Mouse (Mus musculus): Measurements from ENCODE around the gene H2-DMa. TPM values are rescaled to one million over a fixed set of nuclear protein-coding genes. Genes with fewer than 3 reads are reported as not detected.

The H2-DMa gene
- polyA plus RNA-seq, 1 experiment from 2014 or later: 13.8 TPM

DNA sequence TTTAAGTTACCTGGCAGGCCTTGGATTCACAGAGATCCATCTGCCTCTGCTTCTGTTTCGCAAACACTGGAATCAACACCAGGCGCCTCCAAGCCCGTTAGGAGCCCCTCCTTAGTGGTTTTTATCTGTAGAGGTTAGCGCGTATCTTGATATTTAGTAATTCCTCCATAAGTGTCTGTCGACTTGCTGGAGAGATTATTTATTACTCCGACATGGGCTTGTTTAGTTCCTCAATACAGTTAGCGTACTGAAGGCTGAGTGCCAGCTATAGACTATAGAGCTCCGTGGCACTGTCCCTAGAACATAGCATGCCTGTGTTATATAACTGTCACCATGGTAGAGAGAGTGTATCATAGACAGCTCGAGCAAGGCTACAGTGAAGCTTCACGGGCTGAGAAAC, 31.2 kb upstream of the H2-DMa start:
- ATAC-seq (ENCODE audit: low FRiP score) (no peak), DNase-seq (ENCODE audit: low spot score) (no peak)
- Histone ChIP-seq H3K4me2 (replicated peaks; ENCODE audit: low read depth, low read length) (no peak overlapping the region), H3K9ac (ENCODE audit: low read depth, low read length) (no peak overlapping the region), H3K36me3 (ENCODE audit: control insufficient read depth, insufficient read depth, low read length) (no peaks in the 10 kb centered on the region), H3K4me1 (replicated peaks; ENCODE audit: control insufficient read depth, insufficient read depth, low read length) (no peaks in the 10 kb centered on the region), H3K4me3 (ENCODE audit: low read depth, low read length) (no peak overlapping the region), H3K27ac (ENCODE audit: low read depth, low read length) (no peak overlapping the region), H3K9me3 (ENCODE audit: control insufficient read depth, low read length) (no peaks in the 10 kb centered on the region), H3K27me3 (ENCODE audit: control insufficient read depth, insufficient read depth, low read length) (no peaks in the 10 kb centered on the region)
- WGBS: 91% methylated on average over 11 of the region's 11 CpGs

DNA sequence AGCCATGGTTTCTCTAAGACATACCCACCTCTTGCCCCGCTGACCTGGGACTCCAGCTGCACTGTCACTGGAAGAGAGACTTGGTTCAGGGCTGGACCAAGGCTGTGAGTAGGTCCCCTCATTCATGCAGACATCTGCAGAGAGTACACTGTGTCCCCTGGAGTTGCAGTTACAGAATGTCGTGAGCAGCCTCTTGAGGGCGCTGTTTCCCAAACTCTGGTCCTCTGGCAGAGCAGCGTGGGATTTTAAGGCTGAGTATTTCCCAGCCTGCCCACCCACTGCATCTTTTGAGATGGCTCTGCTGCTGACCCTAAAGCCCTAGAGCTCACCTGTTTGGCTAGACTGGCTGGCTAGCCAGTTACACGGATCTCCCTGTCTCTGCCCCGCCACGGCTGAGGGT, 28.4 kb upstream of the H2-DMa start:
- Histone ChIP-seq H3K27ac (ENCODE audit: low read depth, low read length) (no peak overlapping the region), H3K9ac (ENCODE audit: low read depth, low read length) (no peak overlapping the region; the same call in 1 of the 2 replicates), H3K9me3 (ENCODE audit: control insufficient read depth, low read length) (no peaks in the 10 kb centered on the region), H3K4me1 (replicated peaks; ENCODE audit: control insufficient read depth, insufficient read depth, low read length) (no peaks in the 10 kb centered on the region), H3K27me3 (ENCODE audit: control insufficient read depth, insufficient read depth, low read length) (no peaks in the 10 kb centered on the region), H3K36me3 (ENCODE audit: control insufficient read depth, insufficient read depth, low read length) (no peaks in the 10 kb centered on the region), H3K4me2 (replicated peaks; ENCODE audit: low read depth, low read length) (no peak overlapping the region), H3K4me3 (ENCODE audit: low read depth, low read length) (no peak overlapping the region)
- no peak for ATAC-seq (ENCODE audit: low FRiP score)
- peak; percentile 52 for DNase-seq (ENCODE audit: low spot score)
- WGBS: 49% methylated on average over 7 of the region's 7 CpGs

DNA sequence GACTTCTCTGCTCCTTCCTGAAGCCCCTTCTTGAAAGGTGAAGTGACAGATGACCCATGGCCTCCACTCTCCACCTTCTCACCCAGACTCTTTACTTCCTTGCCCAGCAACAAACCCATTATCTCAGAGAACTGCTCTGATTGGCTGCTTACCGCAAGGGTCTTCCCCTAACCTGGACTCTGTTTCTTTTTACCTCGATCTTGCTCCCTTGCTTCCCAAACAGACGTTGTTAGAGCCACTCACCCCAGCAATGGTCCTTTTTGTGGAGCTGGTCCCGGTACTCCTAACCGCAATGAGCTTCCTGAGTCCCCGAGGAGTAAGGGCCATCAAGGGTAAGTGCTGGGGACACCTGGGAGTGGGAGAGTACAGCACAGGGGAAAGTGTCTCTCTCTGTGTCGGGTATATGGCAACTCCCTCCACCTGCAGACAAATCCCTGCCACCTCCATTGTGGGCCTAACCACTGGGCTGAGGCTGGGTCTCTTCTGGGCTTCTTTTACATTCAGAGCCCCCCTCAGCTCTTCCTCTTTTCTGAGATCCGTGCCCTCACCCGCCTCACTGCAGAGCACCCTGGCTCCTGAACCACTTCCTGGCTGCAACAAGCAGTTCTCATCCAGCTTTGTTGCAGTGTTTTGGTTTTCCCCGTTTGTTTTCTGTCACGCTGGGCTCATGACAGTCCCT, 27.0 kb upstream of the H2-DMa start, which contains the start of gene H2-Oa:
Gene H2-Oa (plus strand): TSS at position 144 of the 679 bp plus-strand sequence.
- Histone ChIP-seq H3K27ac (ENCODE audit: low read depth, low read length) (no peak within 1 kb of the TSS), H3K4me3 (ENCODE audit: low read depth, low read length) (no peak within 1 kb of the TSS), H3K9ac (ENCODE audit: low read depth, low read length) (no peak within 1 kb of the TSS), H3K4me1 (replicated peaks; ENCODE audit: control insufficient read depth, insufficient read depth, low read length) (no peaks in the 10 kb centered on the region), H3K4me2 (replicated peaks; ENCODE audit: low read depth, low read length) (no peak within 1 kb of the TSS), H3K9me3 (ENCODE audit: control insufficient read depth, low read length) (no peaks in the 10 kb centered on the region), H3K36me3 (ENCODE audit: control insufficient read depth, insufficient read depth, low read length) (no peaks in the 10 kb centered on the region), H3K27me3 (ENCODE audit: control insufficient read depth, insufficient read depth, low read length) (no peaks in the 10 kb centered on the region)
- no peak for ATAC-seq (ENCODE audit: low FRiP score)
- WGBS: 45% methylated on average over 11 of the region's 11 CpGs
- DNase-seq (ENCODE audit: low spot score): no peak

DNA sequence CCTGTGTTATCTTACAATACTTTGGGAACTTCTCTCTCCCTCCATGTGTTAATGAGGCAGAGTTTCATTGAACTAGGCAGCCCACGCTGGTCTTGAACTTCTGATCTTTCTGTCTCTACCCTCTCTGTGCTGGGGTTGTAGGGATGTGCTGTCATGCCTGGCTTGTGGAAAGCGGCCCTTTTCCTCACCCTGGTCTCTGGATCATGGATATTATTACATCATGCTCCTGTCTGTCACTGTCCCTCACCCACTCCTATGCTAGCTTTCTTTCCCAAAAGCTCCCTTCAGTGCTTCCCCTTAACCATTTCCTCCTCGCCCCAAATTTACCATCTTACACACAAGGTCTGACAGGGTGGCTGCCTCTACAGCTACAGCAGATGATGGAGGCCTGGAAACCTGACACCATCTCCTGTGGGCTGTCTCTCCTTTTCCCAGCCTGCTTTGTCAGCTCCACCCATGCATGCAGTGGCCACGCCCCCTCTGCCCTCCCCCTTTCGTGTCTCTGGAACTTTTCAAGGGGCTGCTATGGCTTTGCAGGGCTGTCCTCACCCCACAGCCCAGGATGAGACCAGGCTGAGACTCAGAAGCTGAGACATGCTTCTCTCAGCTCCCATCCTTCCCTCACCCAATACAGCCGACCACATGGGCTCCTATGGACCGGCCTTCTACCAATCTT, 26.0 kb upstream of the H2-DMa start:
- 25% methylated on average over 7 of the region's 7 CpGs for WGBS
- H3K9me3 ChIP-seq (ENCODE audit: control insufficient read depth, low read length): no peaks in the 10 kb centered on the region
- DNase-seq (ENCODE audit: low spot score): peak; percentile 65
- no peak overlapping the region for H3K4me2 ChIP-seq (replicated peaks; ENCODE audit: low read depth, low read length)
- H3K27ac ChIP-seq (ENCODE audit: low read depth, low read length): no peak overlapping the region
- H3K4me1 ChIP-seq (replicated peaks; ENCODE audit: control insufficient read depth, insufficient read depth, low read length): no peaks in the 10 kb centered on the region
- H3K36me3 ChIP-seq (ENCODE audit: control insufficient read depth, insufficient read depth, low read length): no peaks in the 10 kb centered on the region
- H3K27me3 ChIP-seq (ENCODE audit: control insufficient read depth, insufficient read depth, low read length): no peaks in the 10 kb centered on the region
- H3K9ac ChIP-seq (ENCODE audit: low read depth, low read length): no peak overlapping the region
- 0 out of 2 replicates have a peak, but pooled peaks have one; percentile 53 for ATAC-seq (ENCODE audit: low FRiP score)
- no peak overlapping the region for H3K4me3 ChIP-seq (ENCODE audit: low read depth, low read length)

DNA sequence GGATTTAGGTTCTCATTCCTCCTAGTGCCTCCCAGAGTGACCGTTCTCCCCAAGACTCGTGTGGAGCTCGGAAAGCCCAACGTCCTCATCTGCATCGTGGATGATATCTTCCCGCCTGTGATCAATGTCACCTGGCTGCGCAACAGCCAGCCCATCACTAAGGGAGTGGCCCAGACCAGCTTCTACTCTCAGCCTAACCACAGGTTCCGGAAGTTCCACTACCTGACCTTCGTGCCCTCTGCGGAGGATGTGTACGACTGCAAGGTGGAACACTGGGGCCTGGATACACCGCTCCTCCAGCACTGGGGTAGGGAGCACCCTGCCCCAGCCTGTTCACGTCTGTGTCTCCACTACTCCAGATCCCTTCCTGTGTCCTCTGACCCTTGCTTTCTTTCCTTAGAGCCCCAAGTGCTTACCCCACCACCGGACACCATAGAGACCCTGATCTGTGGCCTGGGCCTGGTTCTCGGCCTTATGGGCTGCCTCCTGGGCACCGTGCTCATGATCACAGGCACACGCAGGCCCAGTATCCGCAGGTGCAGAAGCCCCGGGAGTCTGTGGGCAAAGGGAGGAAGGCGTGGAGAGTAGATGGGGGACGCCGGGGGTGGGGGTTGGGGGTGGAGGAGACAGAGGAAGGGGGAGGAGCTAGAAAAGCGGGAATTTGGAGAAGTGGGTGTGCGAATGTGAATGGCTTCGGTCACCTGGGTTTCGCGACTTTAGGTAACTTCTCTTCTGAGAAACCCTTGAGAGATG, 24.9 kb upstream of the H2-DMa start:
- H3K4me3 ChIP-seq (ENCODE audit: low read depth, low read length): no peak overlapping the region
- ATAC-seq (ENCODE audit: low FRiP score) (no peak), DNase-seq (ENCODE audit: low spot score) (no peak)
- H3K4me2 ChIP-seq (replicated peaks; ENCODE audit: low read depth, low read length): no peak overlapping the region
- H3K36me3 ChIP-seq (ENCODE audit: control insufficient read depth, insufficient read depth, low read length): no peaks in the 10 kb centered on the region
- 81% methylated on average over 27 of the region's 27 CpGs for WGBS
- no peak overlapping the region for H3K27ac ChIP-seq (ENCODE audit: low read depth, low read length)
- no peaks in the 10 kb centered on the region for H3K4me1 ChIP-seq (replicated peaks; ENCODE audit: control insufficient read depth, insufficient read depth, low read length)
- H3K27me3 ChIP-seq (ENCODE audit: control insufficient read depth, insufficient read depth, low read length): no peaks in the 10 kb centered on the region
- no peaks in the 10 kb centered on the region for H3K9me3 ChIP-seq (ENCODE audit: control insufficient read depth, low read length)
- no peak overlapping the region for H3K9ac ChIP-seq (ENCODE audit: low read depth, low read length)

DNA sequence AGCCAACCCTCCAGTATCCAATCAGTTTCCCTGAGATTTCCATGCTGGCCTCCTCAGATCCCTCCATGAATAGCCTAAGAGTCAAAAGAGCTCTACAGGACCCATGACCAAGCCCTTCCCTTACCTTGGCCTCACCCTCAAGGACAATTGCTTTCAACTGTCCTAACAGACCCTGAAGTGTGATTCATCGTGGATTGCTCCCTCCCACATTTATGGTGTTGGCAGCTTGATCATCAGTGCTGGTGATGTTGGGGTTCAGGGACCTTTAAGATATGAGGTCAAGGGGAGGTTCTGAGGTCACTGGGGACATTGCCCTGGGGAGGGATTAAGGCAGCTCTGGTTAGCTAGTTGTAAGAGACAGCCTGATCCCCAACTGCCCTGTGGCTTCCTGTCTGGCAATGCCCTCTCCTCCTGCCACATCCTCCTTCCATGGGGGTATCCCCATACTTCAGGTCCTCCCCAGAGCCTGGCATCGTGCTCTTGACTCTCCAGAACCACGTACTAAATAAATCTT, 22.8 kb upstream of the H2-DMa start:
- Histone ChIP-seq H3K9me3 (ENCODE audit: control insufficient read depth, low read length) (no peaks in the 10 kb centered on the region), H3K9ac (ENCODE audit: low read depth, low read length) (no peak overlapping the region), H3K4me1 (replicated peaks; ENCODE audit: control insufficient read depth, insufficient read depth, low read length) (no peaks in the 10 kb centered on the region), H3K4me2 (replicated peaks; ENCODE audit: low read depth, low read length) (no peak overlapping the region), H3K36me3 (ENCODE audit: control insufficient read depth, insufficient read depth, low read length) (no peaks in the 10 kb centered on the region), H3K27me3 (ENCODE audit: control insufficient read depth, insufficient read depth, low read length) (no peaks in the 10 kb centered on the region), H3K4me3 (ENCODE audit: low read depth, low read length) (no peak overlapping the region), H3K27ac (ENCODE audit: low read depth, low read length) (no peak overlapping the region)
- 85% methylated on average over 3 of the region's 3 CpGs for WGBS
- no peak for ATAC-seq (ENCODE audit: low FRiP score)
- no peak for DNase-seq (ENCODE audit: low spot score)

DNA sequence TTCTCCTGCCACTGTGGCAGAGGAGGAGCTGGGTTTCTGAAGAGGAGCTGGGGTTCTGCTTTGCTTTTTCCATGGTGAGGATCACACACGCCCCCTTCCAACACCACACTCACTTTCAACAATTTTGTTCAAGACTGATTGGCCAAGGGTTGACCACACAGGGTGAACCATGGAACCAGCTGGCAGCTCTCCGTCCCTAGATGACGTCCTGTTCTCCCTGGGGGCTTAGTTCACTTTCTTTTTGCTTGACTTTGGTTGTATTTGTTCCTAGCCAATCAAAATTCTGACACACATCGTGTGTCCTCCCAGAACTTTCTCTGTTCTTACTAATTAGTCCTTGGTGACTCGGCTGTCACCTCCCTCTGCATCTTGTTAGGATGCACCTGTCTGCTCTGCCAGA, 22.1 kb upstream of the H2-DMa start:
- no peaks in the 10 kb centered on the region for H3K27me3 ChIP-seq (ENCODE audit: control insufficient read depth, insufficient read depth, low read length)
- H3K4me3 ChIP-seq (ENCODE audit: low read depth, low read length): no peak overlapping the region
- DNase-seq (ENCODE audit: low spot score) (no peak), ATAC-seq (ENCODE audit: low FRiP score) (no peak)
- H3K27ac ChIP-seq (ENCODE audit: low read depth, low read length): no peak overlapping the region
- H3K9me3 ChIP-seq (ENCODE audit: control insufficient read depth, low read length): no peaks in the 10 kb centered on the region
- no peak overlapping the region for H3K9ac ChIP-seq (ENCODE audit: low read depth, low read length)
- no peaks in the 10 kb centered on the region for H3K4me1 ChIP-seq (replicated peaks; ENCODE audit: control insufficient read depth, insufficient read depth, low read length)
- H3K4me2 ChIP-seq (replicated peaks; ENCODE audit: low read depth, low read length): no peak overlapping the region
- no peaks in the 10 kb centered on the region for H3K36me3 ChIP-seq (ENCODE audit: control insufficient read depth, insufficient read depth, low read length)
- 72% methylated on average over 5 of the region's 5 CpGs for WGBS

DNA sequence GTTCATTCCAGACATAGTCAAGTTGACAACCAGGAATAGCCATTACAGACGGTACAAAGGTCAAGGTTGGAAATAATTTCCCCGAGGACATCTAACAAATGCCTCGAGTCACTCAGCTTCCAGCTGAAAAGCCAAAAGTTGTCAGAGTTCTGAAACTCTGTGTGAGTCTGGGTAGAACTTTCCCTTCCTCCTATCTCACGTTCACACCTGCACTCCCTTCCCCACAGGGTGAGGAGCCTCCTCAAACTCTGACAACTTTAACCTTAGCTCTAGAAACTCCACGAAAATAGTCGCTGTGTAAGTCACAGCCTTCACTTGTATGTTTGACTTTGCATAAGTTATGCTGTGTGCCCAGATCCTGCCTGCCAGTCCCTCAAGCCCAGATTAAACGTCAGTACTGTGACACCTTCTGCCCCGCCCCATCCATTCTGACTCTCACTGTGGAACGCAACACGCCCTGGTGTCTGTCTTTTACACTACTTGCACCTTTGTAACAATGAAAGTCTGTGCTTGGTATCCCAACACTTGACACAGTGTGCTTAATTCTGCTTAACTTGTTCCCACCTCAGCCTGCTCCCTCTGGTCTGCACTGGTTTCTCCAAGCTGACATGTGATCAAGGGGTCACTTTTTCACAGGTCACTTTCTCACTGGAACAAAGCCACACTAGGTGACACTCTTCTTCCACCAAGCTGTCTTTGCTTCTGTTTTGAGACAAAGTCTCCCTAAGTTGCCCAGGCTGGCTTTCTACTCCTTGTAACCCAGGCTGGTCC, 20.4 kb upstream of the H2-DMa start:
- WGBS: 64% methylated on average over 10 of the region's 10 CpGs
- Histone ChIP-seq H3K27ac (ENCODE audit: low read depth, low read length) (no peak overlapping the region), H3K27me3 (ENCODE audit: control insufficient read depth, insufficient read depth, low read length) (no peaks in the 10 kb centered on the region), H3K9ac (ENCODE audit: low read depth, low read length) (no peak overlapping the region), H3K36me3 (ENCODE audit: control insufficient read depth, insufficient read depth, low read length) (no peaks in the 10 kb centered on the region), H3K9me3 (ENCODE audit: control insufficient read depth, low read length) (no peaks in the 10 kb centered on the region), H3K4me2 (replicated peaks; ENCODE audit: low read depth, low read length) (no peak overlapping the region), H3K4me1 (replicated peaks; ENCODE audit: control insufficient read depth, insufficient read depth, low read length) (no peaks in the 10 kb centered on the region), H3K4me3 (ENCODE audit: low read depth, low read length) (no peak overlapping the region)
- DNase-seq (ENCODE audit: low spot score): no peak
- ATAC-seq (ENCODE audit: low FRiP score): no peak

Measured in hindbrain, embryonic 11.5 days (tissue).